Mouse (Mus musculus) heart, adult 2 months (tissue): ENCODE measurements around the gene Capzb. TPM values are rescaled to one million over a fixed set of nuclear protein-coding genes. Genes with fewer than 3 reads are reported as not detected.

Experiments
- DNase-seq, 2 experiments: peaks; one replicate each; pipeline ENCODE4 v3.0.0; 2021
- H3K27ac ChIP-seq: fragments of 200-600 bp; 2 replicates; pipeline ENCODE4 v1.8.1; 2022
- H3K27me3 ChIP-seq: fragments of 200-500 bp; 2 replicates; pipeline ENCODE4 v1.6.1; 2012; ENCODE audit warnings: mild to moderate bottlenecking, low read length, inconsistent platforms, mixed read lengths; ENCODE audit not compliant: control insufficient read depth, insufficient read depth
- H3K36me3 ChIP-seq: fragments of 200-500 bp; 2 replicates; pipeline ENCODE4 v1.6.1; 2012; ENCODE audit warnings: low read length, inconsistent platforms; ENCODE audit not compliant: control insufficient read depth, insufficient read depth
- H3K4me1 ChIP-seq: fragments of 200-500 bp; 2 replicates; pipeline ENCODE4 v1.6.1; 2011; ENCODE audit warnings: low read length; ENCODE audit not compliant: control insufficient read depth, insufficient read depth
- H3K4me3 ChIP-seq: fragments of 200-600 bp; 2 replicates; pipeline ENCODE4 v1.8.1; 2022
- H3K79me2 ChIP-seq: fragments of 200-500 bp; replicated peaks from 2 replicates; pipeline ENCODE4 v1.6.1; 2012; ENCODE audit warnings: mild to moderate bottlenecking, inconsistent platforms, low read length, moderate library complexity, mixed read lengths; ENCODE audit not compliant: control insufficient read depth, insufficient read depth
- H3K9ac ChIP-seq: fragments of 200-500 bp; 2 replicates; pipeline ENCODE4 v1.6.1; 2012; ENCODE audit warnings: low read depth, mild to moderate bottlenecking, control low read depth, inconsistent platforms, low read length, mixed read lengths
- CTCF ChIP-seq: fragments of 200-600 bp; IDR thresholded peaks from 2 replicates; pipeline ENCODE4 v1.8.1; 2022; ENCODE audit warnings: antibody characterized with exemption, mild to moderate bottlenecking, moderate library complexity
- EP300 ChIP-seq: fragments of 200-500 bp; IDR thresholded peaks from 2 replicates; pipeline ENCODE4 v1.6.1; 2011; ENCODE audit warnings: low read depth, low read length, control low read depth; ENCODE audit not compliant: insufficient read depth
- POLR2A ChIP-seq: fragments of 200-500 bp; IDR thresholded peaks from 2 replicates; pipeline ENCODE4 v1.6.1; 2011; ENCODE audit warnings: mild to moderate bottlenecking, low read depth, low read length, control low read depth; ENCODE audit not compliant: insufficient read depth
- WGBS: fragments of 180-500 bp; shearing (Covaris S2); methylation state at CpG from one replicate; pipeline ENCODE4 v1.1.7; 2018; 5-methylcytosine and 5-hydroxymethylcytosine counted together
- intact Hi-C: fragments of 180-260 bp; cut with DNase I; formaldehyde crosslinking; loops from one replicate; pipeline ENCODE4 v1.15.1; 2025
- polyA plus RNA-seq: library from polyadenylated mRNA; depleted of rRNA; stranded (reverse); fragments of >200 nt; gene quantifications from 2 replicates; pipeline ENCODE4 v1.2.3, GENCODE M21; 2012
- total RNA-seq, 2 experiments: library from RNA; stranded (reverse); gene quantifications; 2 replicates each; pipeline ENCODE4 v1.2.3; 2021

Gene Capzb
- total and polyA plus RNA-seq, 3 experiments: 160 to 392 (median 342) TPM

DNA sequence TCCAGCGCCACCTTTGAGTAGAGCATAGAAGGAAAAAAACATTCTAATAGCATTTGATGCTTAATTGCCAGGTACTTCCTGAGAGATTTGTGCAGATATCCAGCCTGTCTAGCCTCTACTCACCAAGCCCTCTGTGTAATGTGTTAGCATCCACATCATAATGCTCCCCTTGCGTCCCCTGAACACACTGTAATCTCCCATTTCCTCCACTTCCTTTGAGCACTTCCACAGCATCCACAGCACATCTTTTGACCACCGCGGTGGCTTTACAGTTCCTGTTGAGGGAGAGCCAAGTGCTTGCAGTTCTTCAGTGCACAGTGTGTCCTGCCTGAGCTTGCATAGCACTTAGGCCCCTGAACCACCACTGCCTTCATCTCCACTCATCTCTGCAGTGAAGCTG lies 29.1 kb downstream of the Capzb start:
- no peak for DNase-seq
- WGBS: 36% methylated on average over 4 of the region's 4 CpGs
- TF ChIP-seq EP300 (0 out of 2 replicates have a peak, but pooled peaks have one; percentile 14), POLR2A (no peak)
- Histone ChIP-seq H3K4me3 (no peak overlapping the region), H3K79me2 (peaks cover 18% of the 10 kb centered on the region), H3K4me1 (peaks cover 47% of the 10 kb centered on the region), H3K27ac (no peak overlapping the region; the same call in 1 of the 2 replicates), H3K36me3 (peaks cover 5% of the 10 kb centered on the region), H3K9ac (no peak overlapping the region), H3K27me3 (no peaks in the 10 kb centered on the region)
- intact Hi-C loops: no loop called here

DNA sequence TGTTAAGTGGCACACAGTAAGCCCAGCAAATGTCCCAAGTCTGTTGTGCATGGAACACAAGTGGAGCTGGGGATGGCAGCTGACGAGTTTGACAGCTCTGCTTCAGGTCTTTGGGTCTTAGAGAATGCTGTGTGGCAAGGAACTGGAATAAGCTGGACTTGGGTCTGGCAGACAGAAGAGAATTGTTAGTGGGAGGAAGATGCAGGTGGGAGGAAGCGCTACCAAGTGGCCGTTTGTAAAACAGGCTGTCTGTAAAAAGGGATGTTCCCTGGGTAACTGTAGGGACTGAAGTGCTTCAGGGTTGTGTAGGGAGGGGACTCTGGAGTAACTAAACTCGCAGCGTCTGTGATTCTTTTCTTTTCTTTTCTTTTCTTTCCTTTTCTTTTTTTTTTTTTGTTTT lies 32.4 kb downstream of the Capzb start:
- TF ChIP-seq CTCF (peak; percentile 7; the same call in 1 of the 2 replicates), EP300 (no peak), POLR2A (no peak)

DNA sequence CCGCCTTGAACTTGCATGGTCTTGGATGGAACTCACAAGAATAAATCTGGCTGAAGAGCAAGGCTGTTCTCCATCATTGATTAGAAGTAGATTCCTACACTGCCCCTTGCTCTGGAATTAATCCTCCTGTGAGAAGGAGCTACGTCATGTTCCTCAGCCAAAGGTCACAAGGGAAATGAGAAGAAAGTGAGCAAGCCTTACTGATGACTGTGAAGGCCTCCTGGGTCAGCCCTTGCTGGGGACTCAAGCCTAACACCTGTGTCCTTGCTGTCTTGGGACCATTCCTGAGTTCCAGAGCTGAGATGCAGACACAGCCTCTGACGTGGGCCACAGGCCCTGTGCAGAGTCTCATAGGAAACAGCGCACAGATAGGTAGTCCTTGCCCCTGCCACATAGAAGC lies 33.2 kb downstream of the Capzb start:
- intact Hi-C loops: no loop called here
- WGBS: 57% methylated on average over 4 of the region's 4 CpGs
- peaks cover 50% of the 10 kb centered on the region for H3K4me1 ChIP-seq
- H3K27ac ChIP-seq: peak overlapping the region; percentile 44
- H3K36me3 ChIP-seq: peaks cover 11% of the 10 kb centered on the region
- no peak overlapping the region for H3K9ac ChIP-seq
- H3K4me3 ChIP-seq: no peak overlapping the region
- H3K79me2 ChIP-seq: peaks cover 17% of the 10 kb centered on the region
- TF ChIP-seq POLR2A (no peak), EP300 (no peak), CTCF (no peak)
- H3K27me3 ChIP-seq: no peaks in the 10 kb centered on the region
- no peak for DNase-seq

More for the DNA sequence above, 32.4 kb downstream of the Capzb start:
- Histone ChIP-seq H3K36me3 (peaks cover 11% of the 10 kb centered on the region), H3K27me3 (no peaks in the 10 kb centered on the region), H3K4me3 (no peak overlapping the region), H3K9ac (no peak overlapping the region), H3K79me2 (peaks cover 19% of the 10 kb centered on the region), H3K27ac (no peak overlapping the region), H3K4me1 (peaks cover 49% of the 10 kb centered on the region)
- intact Hi-C loops: no loop called here
- 55% methylated on average over 5 of the region's 5 CpGs for WGBS
- no peak for DNase-seq

DNA sequence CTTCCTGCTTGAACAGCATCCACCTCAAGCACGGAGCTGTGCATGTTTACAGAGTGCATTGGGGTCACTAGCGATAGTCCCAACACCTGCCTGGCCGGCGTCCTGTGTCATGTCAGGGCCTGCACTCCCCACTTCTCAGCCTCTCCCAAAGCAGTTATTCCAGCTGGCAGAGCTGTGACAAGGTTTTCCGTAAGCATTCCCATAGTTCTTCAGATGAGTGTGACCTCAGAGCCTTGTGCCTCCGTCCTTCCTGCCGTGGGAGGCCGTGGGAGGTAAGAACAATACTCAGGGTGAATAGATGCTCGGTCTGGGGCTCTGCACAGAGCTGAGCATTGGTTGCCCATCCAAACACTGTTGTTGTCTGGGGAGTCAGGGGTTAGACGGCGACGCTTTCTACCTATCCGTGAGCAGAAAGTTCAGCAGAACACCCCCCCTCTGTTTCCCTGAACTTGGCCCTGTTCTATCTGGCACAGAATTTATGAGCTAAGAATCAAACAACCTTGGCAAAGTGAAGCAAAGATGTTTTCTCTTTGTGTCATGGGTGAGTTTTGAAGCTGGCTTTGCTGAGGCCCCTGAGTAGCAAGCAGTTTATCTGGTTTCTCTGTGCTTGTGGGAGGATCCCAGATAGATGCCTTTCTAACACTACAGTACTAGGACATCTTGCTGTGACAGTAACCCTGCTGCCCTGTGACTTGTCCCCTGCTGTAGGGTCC lies 34.0 kb downstream of the Capzb start:
- Histone ChIP-seq H3K27ac (peak overlapping the region; percentile 44), H3K27me3 (no peaks in the 10 kb centered on the region), H3K36me3 (peaks cover 11% of the 10 kb centered on the region), H3K4me1 (peaks cover 49% of the 10 kb centered on the region), H3K9ac (no peak overlapping the region), H3K79me2 (peaks cover 17% of the 10 kb centered on the region), H3K4me3 (no peak overlapping the region)
- intact Hi-C loops: no loop called here
- 21% methylated on average over 13 of the region's 13 CpGs for WGBS
- TF ChIP-seq EP300 (no peak), POLR2A (no peak), CTCF (no peak)
- no peak for DNase-seq

DNA sequence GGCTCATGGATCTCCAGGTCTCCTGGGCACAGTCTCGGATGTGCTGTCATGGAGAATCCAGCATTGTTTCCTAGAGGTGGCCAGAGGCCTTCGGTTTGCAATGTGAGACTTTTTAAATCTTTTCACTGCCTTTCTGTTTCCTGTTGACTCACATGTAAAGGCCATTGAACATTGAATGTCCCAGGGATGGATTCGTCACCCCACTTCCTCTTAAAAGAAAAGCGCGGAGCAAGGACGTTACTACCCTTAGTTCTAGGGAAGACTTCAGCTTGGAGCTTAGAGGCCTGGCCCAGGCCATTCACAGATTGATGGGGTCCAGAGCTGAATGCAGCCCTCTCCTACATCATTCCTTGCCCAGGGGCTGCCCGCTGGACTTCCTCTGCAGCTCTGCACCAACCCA lies 35.2 kb downstream of the Capzb start:
- H3K27me3 ChIP-seq: no peaks in the 10 kb centered on the region
- TF ChIP-seq EP300 (no peak), POLR2A (no peak), CTCF (no peak)
- peak overlapping the region; percentile 44 for H3K27ac ChIP-seq
- H3K36me3 ChIP-seq: peaks cover 18% of the 10 kb centered on the region
- H3K4me1 ChIP-seq: peaks cover 56% of the 10 kb centered on the region
- 36% methylated on average over 7 of the region's 7 CpGs for WGBS
- H3K9ac ChIP-seq: no peak overlapping the region
- DNase-seq: no peak
- intact Hi-C loops: no loop called here
- no peak overlapping the region for H3K4me3 ChIP-seq
- H3K79me2 ChIP-seq: peaks cover 17% of the 10 kb centered on the region

DNA sequence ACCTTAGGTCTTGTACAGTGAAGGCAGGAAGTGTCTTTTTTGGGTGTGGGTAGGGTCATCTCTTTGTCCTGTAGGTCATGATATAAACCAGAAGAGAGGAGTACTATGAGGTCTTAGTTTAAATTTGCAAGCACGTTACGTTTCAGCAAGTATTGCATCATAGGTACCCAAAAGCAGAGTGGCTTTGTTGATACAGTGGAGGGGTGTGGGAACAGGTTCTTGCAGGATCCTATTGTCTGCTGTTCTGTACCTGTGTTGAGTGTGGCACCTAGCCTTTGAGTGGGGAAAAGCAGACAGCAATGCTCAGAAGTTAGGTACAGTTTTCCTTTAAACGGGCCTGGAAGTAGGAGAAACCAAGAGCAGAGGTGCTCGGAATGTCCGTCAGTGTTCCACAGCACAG lies 36.6 kb downstream of the Capzb start:
- no peaks in the 10 kb centered on the region for H3K27me3 ChIP-seq
- WGBS: 79% methylated on average over 5 of the region's 5 CpGs
- peaks cover 21% of the 10 kb centered on the region for H3K36me3 ChIP-seq
- H3K4me3 ChIP-seq: no peak overlapping the region
- H3K79me2 ChIP-seq: peaks cover 18% of the 10 kb centered on the region
- no peak for DNase-seq
- no peak for TF ChIP-seq POLR2A
- no peak for TF ChIP-seq EP300
- no peak for TF ChIP-seq CTCF
- H3K4me1 ChIP-seq: peaks cover 59% of the 10 kb centered on the region
- H3K27ac ChIP-seq: no peak overlapping the region
- no peak overlapping the region for H3K9ac ChIP-seq
- intact Hi-C loops: no loop called here
